Mouse (Mus musculus): Measurements from ENCODE around the gene Aldh9a1. TPM values are rescaled to one million over a fixed set of nuclear protein-coding genes. Genes with fewer than 3 reads are reported as not detected.

Aldh9a1 gene
- 77.8 and 83.3 TPM in 2 replicates for polyA plus RNA-seq (2014; fragmentation: Nextera tagmentation; extraction: Ambion mirVana)

DNA sequence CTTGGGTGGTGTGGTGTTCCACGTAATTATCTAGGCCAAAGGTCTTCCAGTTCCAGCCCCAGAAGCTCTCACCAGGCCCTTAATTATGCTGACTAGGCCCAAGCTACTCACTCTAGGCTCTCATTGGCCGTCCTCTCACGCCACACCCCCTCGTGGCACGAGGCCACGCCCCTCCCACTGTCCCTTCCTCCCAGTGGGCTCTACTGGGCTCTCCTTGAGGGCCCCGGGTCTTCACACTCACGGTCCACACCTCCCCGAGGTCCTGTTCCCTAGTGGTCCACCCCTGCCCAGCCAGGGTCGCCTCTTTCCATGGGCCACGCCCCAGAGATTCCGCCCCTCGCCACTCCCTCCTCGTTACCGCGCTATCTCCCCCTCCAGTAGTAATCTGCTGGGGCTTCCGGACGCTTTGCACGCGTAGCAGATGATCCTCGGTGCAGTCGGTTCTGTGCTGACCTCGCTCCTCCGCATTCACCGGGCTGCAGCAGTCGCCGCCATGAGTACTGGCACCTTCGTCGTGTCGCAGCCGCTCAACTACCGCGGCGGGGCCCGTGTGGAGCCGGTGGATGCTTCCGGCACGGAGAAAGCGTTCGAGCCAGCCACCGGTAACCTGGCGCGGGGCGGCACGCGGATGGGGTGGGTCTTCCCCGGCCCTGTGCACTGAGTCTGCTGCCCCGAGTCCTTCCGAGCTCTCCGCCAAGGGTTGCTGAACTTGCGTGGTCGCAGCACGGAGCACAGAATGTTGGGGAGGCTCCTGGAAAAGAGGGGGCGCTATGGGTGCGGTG, at the start of gene Aldh9a1:
Aldh9a1 (plus strand) TSS at position 177 of the 782 bp plus-strand sequence.
- DNase-seq (ENCODE audit: low spot score) (peak; percentile 95), ATAC-seq (replicated peaks; ENCODE audit: low FRiP score, low TSS enrichment, low read depth) (peak; percentile 98)
- H3K36me3 ChIP-seq (ENCODE audit: control insufficient read depth, insufficient read depth, low read length) = peaks cover 15% of the 10 kb centered on the region
- H3K4me1 ChIP-seq (replicated peaks; ENCODE audit: control insufficient read depth, insufficient read depth, low read length) = 0 out of 2 replicates have a peak, but pooled peaks cover 4% of the 10 kb centered on the region
- H3K4me3 ChIP-seq (ENCODE audit: low read depth, low read length) = peak within 1 kb of the TSS; percentile 77
- WGBS = under 1% methylated on average over 55 of the region's 55 CpGs
- peak within 1 kb of the TSS; percentile 74 for H3K27ac ChIP-seq (ENCODE audit: low read depth)
- no peaks in the 10 kb centered on the region for H3K9me3 ChIP-seq (ENCODE audit: control insufficient read depth, low read length)
- H3K9ac ChIP-seq (ENCODE audit: low read length) = peak within 1 kb of the TSS; percentile 72
- peak within 1 kb of the TSS; percentile 76 for H3K4me2 ChIP-seq (ENCODE audit: low read length)
- no peaks in the 10 kb centered on the region for H3K27me3 ChIP-seq (replicated peaks; ENCODE audit: control insufficient read depth, insufficient read depth, low read length)

DNA sequence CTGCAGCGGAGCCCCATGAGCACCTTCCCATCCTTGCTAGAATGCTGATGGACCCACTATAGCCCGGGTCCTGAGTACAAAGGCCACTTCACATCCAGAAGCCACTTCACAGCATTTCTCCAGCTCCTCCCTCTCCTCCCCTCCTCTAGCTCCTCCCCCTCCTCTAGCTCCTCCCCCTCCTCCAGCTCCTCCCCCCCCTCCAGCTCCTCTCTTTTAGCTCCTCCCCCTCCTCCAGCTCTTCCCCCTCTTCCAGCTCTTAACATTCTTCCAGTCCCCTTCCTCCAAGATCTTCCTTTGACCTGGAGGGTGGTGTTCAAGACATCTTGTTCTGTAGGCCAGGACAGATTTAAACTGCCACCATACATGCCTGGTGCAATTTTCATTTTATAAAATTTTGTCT, 49.7 kb upstream of the Aldh9a1 start:
- Histone ChIP-seq H3K9me3 (ENCODE audit: control insufficient read depth, low read length) (no peaks in the 10 kb centered on the region), H3K4me3 (ENCODE audit: low read depth, low read length) (no peak overlapping the region), H3K27ac (ENCODE audit: low read depth) (no peak overlapping the region), H3K27me3 (replicated peaks; ENCODE audit: control insufficient read depth, insufficient read depth, low read length) (no peaks in the 10 kb centered on the region), H3K4me2 (ENCODE audit: low read length) (no peak overlapping the region), H3K36me3 (ENCODE audit: control insufficient read depth, insufficient read depth, low read length) (no peaks in the 10 kb centered on the region), H3K4me1 (replicated peaks; ENCODE audit: control insufficient read depth, insufficient read depth, low read length) (no peaks in the 10 kb centered on the region), H3K9ac (ENCODE audit: low read length) (no peak overlapping the region)
- WGBS = 84% methylated on average over 2 of the region's 2 CpGs
- DNase-seq (ENCODE audit: low spot score) = no peak
- ATAC-seq (replicated peaks; ENCODE audit: low FRiP score, low TSS enrichment, low read depth) = no peak

DNA sequence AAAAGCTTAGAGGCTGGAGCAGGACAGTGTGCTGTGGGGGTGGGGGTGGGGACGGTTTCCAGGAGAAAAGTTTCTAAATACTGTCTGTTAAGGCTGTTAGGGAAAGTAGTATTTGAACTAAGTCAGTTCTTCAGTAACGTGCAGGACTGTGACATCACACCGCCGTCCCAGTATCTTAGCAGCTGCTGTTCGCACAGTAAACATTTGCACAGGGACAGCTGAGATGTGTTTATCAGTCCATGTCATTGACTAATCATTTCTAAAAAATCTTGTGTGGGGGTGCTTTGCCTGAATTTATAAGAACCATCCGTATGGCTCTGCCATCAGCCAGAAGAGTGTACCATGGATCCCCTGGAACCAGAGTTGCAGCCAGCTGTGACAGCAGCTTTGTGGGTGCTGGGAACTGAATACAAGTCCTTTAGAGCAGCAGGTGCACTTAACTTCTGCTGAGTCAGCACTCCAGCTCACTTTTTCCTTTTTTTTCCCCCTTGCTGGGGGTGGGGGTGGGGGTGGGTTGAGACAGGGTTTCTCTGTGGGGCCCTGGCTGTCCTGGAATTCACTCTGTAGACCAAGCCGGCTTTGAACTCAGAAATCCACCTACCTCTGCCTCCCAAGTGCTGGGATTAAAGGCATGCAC, 44.2 kb upstream of the Aldh9a1 start:
- Histone ChIP-seq H3K27ac (ENCODE audit: low read depth) (no peak overlapping the region), H3K36me3 (ENCODE audit: control insufficient read depth, insufficient read depth, low read length) (0 out of 2 replicates have a peak, but pooled peaks cover 3% of the 10 kb centered on the region), H3K9ac (ENCODE audit: low read length) (no peak overlapping the region), H3K27me3 (replicated peaks; ENCODE audit: control insufficient read depth, insufficient read depth, low read length) (no peaks in the 10 kb centered on the region), H3K4me2 (ENCODE audit: low read length) (no peak overlapping the region), H3K9me3 (ENCODE audit: control insufficient read depth, low read length) (no peaks in the 10 kb centered on the region), H3K4me1 (replicated peaks; ENCODE audit: control insufficient read depth, insufficient read depth, low read length) (no peaks in the 10 kb centered on the region), H3K4me3 (ENCODE audit: low read depth, low read length) (no peak overlapping the region)
- 35% methylated on average over 7 of the region's 7 CpGs for WGBS
- no peak for ATAC-seq (replicated peaks; ENCODE audit: low FRiP score, low TSS enrichment, low read depth)
- DNase-seq (ENCODE audit: low spot score) = no peak

DNA sequence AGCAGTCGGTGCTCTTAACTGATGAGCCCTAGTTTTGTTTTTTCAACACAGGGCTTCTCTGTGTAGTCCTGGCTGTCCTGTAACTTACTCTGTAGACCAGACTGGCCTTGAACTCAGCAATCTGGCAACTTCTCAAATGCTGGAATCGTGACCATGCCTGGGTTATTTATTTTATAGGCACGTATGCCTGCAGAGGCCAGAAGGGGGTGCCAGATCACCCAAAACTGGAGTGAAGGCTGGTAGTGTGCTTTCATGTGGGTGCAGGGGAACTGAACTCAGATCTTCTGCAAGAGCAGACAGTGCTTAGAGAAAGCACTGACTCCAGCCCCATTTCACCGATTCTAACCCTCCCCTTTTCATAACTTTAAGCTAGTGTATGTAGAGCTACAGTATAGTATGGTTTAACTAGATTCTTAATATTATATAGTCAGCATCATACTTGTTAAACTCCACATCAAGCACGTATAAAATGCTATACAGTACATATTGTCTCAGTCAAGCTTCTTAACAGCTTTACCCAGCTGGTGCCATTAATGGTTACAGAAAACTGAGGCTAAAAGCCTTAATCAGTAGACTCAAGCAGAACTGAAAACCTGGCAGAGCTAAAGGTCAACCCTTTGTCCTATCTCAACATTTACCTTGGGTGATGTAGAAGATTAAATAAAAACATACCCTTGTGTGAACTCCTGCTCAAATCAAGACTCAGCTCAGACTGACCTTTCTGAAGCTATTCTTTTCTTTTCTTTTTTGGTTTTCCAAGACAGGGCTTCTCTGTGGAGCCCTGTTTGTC, 43.1 kb upstream of the Aldh9a1 start:
- no peak overlapping the region for H3K9ac ChIP-seq (ENCODE audit: low read length)
- 0 out of 2 replicates have a peak, but pooled peaks cover 4% of the 10 kb centered on the region for H3K36me3 ChIP-seq (ENCODE audit: control insufficient read depth, insufficient read depth, low read length)
- WGBS = 73% methylated on average over 5 of the region's 5 CpGs
- no peaks in the 10 kb centered on the region for H3K4me1 ChIP-seq (replicated peaks; ENCODE audit: control insufficient read depth, insufficient read depth, low read length)
- H3K27ac ChIP-seq (ENCODE audit: low read depth) = no peak overlapping the region
- H3K4me3 ChIP-seq (ENCODE audit: low read depth, low read length) = no peak overlapping the region
- ATAC-seq (replicated peaks; ENCODE audit: low FRiP score, low TSS enrichment, low read depth) (no peak), DNase-seq (ENCODE audit: low spot score) (no peak)
- H3K27me3 ChIP-seq (replicated peaks; ENCODE audit: control insufficient read depth, insufficient read depth, low read length) = no peaks in the 10 kb centered on the region
- H3K9me3 ChIP-seq (ENCODE audit: control insufficient read depth, low read length) = no peaks in the 10 kb centered on the region
- no peak overlapping the region for H3K4me2 ChIP-seq (ENCODE audit: low read length)

DNA sequence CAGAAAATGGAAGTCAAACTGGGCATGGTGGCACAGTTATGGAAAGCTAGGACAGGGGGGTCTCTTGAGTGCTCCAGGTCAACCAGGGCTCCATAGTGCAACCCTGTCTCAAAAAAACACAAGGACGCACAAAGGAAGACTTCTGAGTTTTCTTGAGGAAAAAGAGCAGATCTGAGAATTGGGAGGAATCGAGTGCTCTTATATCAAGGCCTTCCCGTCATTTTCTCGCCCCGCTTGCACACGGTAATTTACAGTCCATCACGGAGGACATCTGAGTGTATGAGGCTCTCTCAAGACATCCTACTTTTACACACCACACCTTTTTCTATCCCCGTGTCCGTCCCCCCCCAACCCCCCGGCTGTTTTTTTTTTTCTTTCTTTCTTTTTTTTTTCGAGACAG, 42.1 kb upstream of the Aldh9a1 start:
- DNase-seq (ENCODE audit: low spot score) = no peak
- peak overlapping the region; percentile 74 for H3K4me2 ChIP-seq (ENCODE audit: low read length)

DNA sequence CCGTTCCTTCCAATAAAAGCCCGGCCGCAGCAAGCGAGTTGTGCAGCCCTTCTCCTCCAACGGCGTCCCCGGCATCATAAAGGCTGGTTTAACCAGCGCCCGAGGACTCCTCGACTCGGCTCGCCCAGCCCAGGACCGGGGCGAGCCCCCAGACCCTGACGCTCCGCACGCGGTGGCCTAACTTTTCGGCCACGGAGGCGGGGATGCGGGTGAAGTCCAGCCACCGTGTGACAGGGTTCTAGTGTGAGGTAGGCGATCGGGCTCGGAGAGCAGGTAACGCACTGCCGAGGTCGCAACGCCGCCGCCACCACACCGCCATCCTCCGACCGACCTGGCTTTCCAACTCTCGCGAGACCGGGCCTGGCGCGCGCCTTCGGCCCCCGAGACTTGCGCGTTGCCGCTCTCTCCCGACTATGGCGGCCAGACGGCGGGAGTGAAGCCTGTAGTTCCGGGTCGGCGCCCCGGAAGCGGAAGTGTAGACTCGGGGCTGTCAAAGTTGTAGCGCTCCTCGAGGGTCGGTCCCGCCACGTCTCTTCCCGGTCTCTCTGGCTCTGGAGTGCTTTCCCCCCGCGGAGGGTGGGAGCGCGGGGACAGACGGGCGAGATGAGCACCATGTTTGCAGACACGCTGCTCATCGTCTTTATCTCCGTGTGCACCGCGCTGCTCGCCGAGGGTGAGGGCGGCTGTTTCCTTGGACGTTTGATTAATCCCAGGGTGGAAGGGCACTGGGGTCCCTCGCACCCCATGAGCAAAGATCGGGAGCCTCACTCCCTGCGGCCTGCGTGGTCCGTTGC, 41.3 kb upstream of the Aldh9a1 start, which contains the start of gene Tmco1:
Tmco1 (plus strand) TSS at position 118 of the 794 bp plus-strand sequence.
- Histone ChIP-seq H3K4me3 (ENCODE audit: low read depth, low read length) (peak within 1 kb of the TSS; percentile 72), H3K9me3 (ENCODE audit: control insufficient read depth, low read length) (no peaks in the 10 kb centered on the region), H3K4me1 (replicated peaks; ENCODE audit: control insufficient read depth, insufficient read depth, low read length) (no peaks in the 10 kb centered on the region), H3K4me2 (ENCODE audit: low read length) (peak within 1 kb of the TSS; percentile 74), H3K36me3 (ENCODE audit: control insufficient read depth, insufficient read depth, low read length) (0 out of 2 replicates have a peak, but pooled peaks cover 6% of the 10 kb centered on the region), H3K27me3 (replicated peaks; ENCODE audit: control insufficient read depth, insufficient read depth, low read length) (no peaks in the 10 kb centered on the region), H3K9ac (ENCODE audit: low read length) (peak within 1 kb of the TSS; percentile 94), H3K27ac (ENCODE audit: low read depth) (peak within 1 kb of the TSS; percentile 92)
- DNase-seq (ENCODE audit: low spot score) (peak; percentile 98), ATAC-seq (replicated peaks; ENCODE audit: low FRiP score, low TSS enrichment, low read depth) (peak; percentile 97)
- under 1% methylated on average over 81 of the region's 82 CpGs for WGBS

More for the DNA sequence above, 42.1 kb upstream of the Aldh9a1 start:
- WGBS = 60% methylated on average over 11 of the region's 11 CpGs
- ATAC-seq (replicated peaks; ENCODE audit: low FRiP score, low TSS enrichment, low read depth) = no peak
- Histone ChIP-seq H3K36me3 (ENCODE audit: control insufficient read depth, insufficient read depth, low read length) (0 out of 2 replicates have a peak, but pooled peaks cover 4% of the 10 kb centered on the region), H3K27me3 (replicated peaks; ENCODE audit: control insufficient read depth, insufficient read depth, low read length) (no peaks in the 10 kb centered on the region), H3K4me1 (replicated peaks; ENCODE audit: control insufficient read depth, insufficient read depth, low read length) (no peaks in the 10 kb centered on the region), H3K27ac (ENCODE audit: low read depth) (no peak overlapping the region; the same call in 1 of the 2 replicates), H3K4me3 (ENCODE audit: low read depth, low read length) (peak overlapping the region; percentile 72), H3K9me3 (ENCODE audit: control insufficient read depth, low read length) (no peaks in the 10 kb centered on the region), H3K9ac (ENCODE audit: low read length) (peak overlapping the region; percentile 94; the same call in 1 of the 2 replicates)

DNA sequence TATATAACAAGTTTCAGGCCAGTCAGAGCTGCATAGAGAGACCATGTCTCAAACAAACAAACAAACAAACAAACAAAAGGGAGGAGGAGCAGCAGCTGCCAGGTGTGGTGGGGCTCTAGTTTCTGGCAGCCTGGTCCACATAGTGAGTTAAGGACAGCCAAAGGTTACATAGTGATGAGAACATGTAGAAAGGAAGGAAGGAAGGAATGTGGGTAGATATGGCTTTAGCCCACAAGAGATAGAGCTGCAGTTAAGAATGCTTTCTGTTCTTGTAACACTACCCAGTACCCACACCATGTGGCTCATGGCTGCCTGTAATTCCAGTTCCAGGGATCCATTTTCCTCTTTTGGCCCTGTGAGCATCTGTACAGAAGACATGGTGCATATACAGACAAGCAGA, 37.4 kb upstream of the Aldh9a1 start:
- no peaks in the 10 kb centered on the region for H3K4me1 ChIP-seq (replicated peaks; ENCODE audit: control insufficient read depth, insufficient read depth, low read length)
- no peak overlapping the region for H3K27ac ChIP-seq (ENCODE audit: low read depth)
- H3K4me2 ChIP-seq (ENCODE audit: low read length) = no peak overlapping the region
- DNase-seq (ENCODE audit: low spot score) = no peak
- H3K9me3 ChIP-seq (ENCODE audit: control insufficient read depth, low read length) = no peaks in the 10 kb centered on the region
- no peak overlapping the region for H3K4me3 ChIP-seq (ENCODE audit: low read depth, low read length)
- H3K27me3 ChIP-seq (replicated peaks; ENCODE audit: control insufficient read depth, insufficient read depth, low read length) = no peaks in the 10 kb centered on the region
- H3K9ac ChIP-seq (ENCODE audit: low read length) = no peak overlapping the region
- ATAC-seq (replicated peaks; ENCODE audit: low FRiP score, low TSS enrichment, low read depth) = no peak
- H3K36me3 ChIP-seq (ENCODE audit: control insufficient read depth, insufficient read depth, low read length) = peaks cover 27% of the 10 kb centered on the region

DNA sequence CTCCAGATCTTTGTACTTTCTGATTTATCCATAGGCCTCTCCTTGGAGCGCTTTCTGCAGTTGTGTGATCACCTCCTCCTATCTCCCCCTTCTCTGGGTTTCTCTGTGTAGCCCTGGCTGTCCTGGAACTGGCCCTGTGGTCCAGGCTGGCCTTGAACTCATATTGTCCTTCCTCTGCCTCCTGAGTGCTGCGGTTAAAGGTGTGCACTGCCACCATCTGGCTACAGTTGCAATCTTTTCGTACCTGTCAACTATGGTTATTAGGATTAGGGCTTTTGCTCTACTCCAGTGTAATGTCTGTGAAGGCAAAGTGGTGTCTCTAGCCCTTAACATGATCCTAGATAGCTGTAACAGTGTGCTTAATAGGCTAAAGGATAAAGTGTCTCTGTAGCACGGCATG, 36.6 kb upstream of the Aldh9a1 start:
- H3K4me2 ChIP-seq (ENCODE audit: low read length) = no peak overlapping the region
- H3K9ac ChIP-seq (ENCODE audit: low read length) = no peak overlapping the region
- H3K4me1 ChIP-seq (replicated peaks; ENCODE audit: control insufficient read depth, insufficient read depth, low read length) = no peaks in the 10 kb centered on the region
- 85% methylated on average over 4 of the region's 4 CpGs for WGBS
- H3K27me3 ChIP-seq (replicated peaks; ENCODE audit: control insufficient read depth, insufficient read depth, low read length) = no peaks in the 10 kb centered on the region
- peaks cover 32% of the 10 kb centered on the region for H3K36me3 ChIP-seq (ENCODE audit: control insufficient read depth, insufficient read depth, low read length)
- no peak overlapping the region for H3K27ac ChIP-seq (ENCODE audit: low read depth)
- no peak for DNase-seq (ENCODE audit: low spot score)
- no peak overlapping the region for H3K4me3 ChIP-seq (ENCODE audit: low read depth, low read length)
- no peak for ATAC-seq (replicated peaks; ENCODE audit: low FRiP score, low TSS enrichment, low read depth)
- H3K9me3 ChIP-seq (ENCODE audit: control insufficient read depth, low read length) = no peaks in the 10 kb centered on the region
